Mouse (Mus musculus) megakaryocyte, embryonic 14.5 days (primary cell): ENCODE results near the gene Clk4. TPM values are rescaled to one million over a fixed set of nuclear protein-coding genes. Genes with fewer than 3 reads are reported as not detected.

ENCODE experiments used
- H3K27me3 ChIP-seq: replicated peaks from 2 replicates; pipeline ENCODE3; 2012; ENCODE audit warnings: inconsistent platforms
- H3K36me3 ChIP-seq: replicated peaks from 2 replicates; pipeline ENCODE3; 2012; ENCODE audit warnings: low read length, inconsistent platforms, mixed read lengths
- H3K4me1 ChIP-seq: 2 replicates; pipeline ENCODE4 v1.6.1; 2012; ENCODE audit warnings: inconsistent platforms
- H3K4me3 ChIP-seq: replicated peaks from 2 replicates; pipeline ENCODE3; 2012; ENCODE audit warnings: moderate library complexity, mild to moderate bottlenecking, inconsistent platforms
- H3K9me3 ChIP-seq: 2 replicates; pipeline ENCODE4 v1.6.1; 2012; ENCODE audit warnings: inconsistent platforms
- FLI1 ChIP-seq: IDR thresholded peaks from 2 replicates; pipeline ENCODE4 v1.6.1; 2012; ENCODE audit warnings: low read length, inconsistent platforms, mixed read lengths
- GATA1 ChIP-seq: IDR thresholded peaks from 3 replicates; pipeline ENCODE4 v1.6.1; 2012; ENCODE audit warnings: mixed read lengths, low read length, inconsistent platforms, borderline replicate concordance
- polyA plus RNA-seq: library from polyadenylated mRNA; stranded (reverse); fragments of >175 nt; gene quantifications from 2 replicates; pipeline ENCODE4 v1.2.3, GENCODE M21; 2012; ENCODE audit warnings: low replicate concordance; ENCODE audit not compliant: insufficient read depth

The Clk4 gene
- polyA plus RNA-seq, 1 experiment, result 2.0 TPM

GRCm38 (mm10) chr11:51264352-51264751 lies 2.8 kb downstream of the Clk4 start:
- peaks cover 2% of the 10 kb centered on the region for H3K27me3 ChIP-seq
- TF ChIP-seq GATA1, result no peak
- TF ChIP-seq FLI1, result no peak
- peaks cover 32% of the 10 kb centered on the region for H3K4me1 ChIP-seq
- no peaks in the 10 kb centered on the region for H3K9me3 ChIP-seq
- H3K4me3 ChIP-seq, result peak overlapping the region; percentile 99
- H3K36me3 ChIP-seq, result peaks cover 38% of the 10 kb centered on the region

- Histone ChIP-seq H3K4me1 (peaks cover 35% of the 10 kb centered on the region), H3K36me3 (peaks cover 48% of the 10 kb centered on the region), H3K9me3 (no peaks in the 10 kb centered on the region), H3K4me3 (peak overlapping the region; percentile 99), H3K27me3 (no peaks in the 10 kb centered on the region)
- TF ChIP-seq FLI1 (no peak), GATA1 (no peak)
Measured at GRCm38 (mm10) chr11:51265326-51265725, 3.8 kb downstream of the Clk4 start.

GRCm38 (mm10) chr11:51274418-51274817 lies 12.9 kb downstream of the Clk4 start:
- H3K4me1 ChIP-seq, result peaks cover 6% of the 10 kb centered on the region
- H3K27me3 ChIP-seq, result no peaks in the 10 kb centered on the region
- peaks cover 95% of the 10 kb centered on the region for H3K36me3 ChIP-seq
- TF ChIP-seq GATA1 (no peak), FLI1 (no peak)
- H3K9me3 ChIP-seq, result no peaks in the 10 kb centered on the region
- no peak overlapping the region for H3K4me3 ChIP-seq

GRCm38 (mm10) chr11:51289564-51290041 lies 28.1 kb downstream of the Clk4 start, which contains the start of gene Col23a1:
Col23a1 (plus strand) TSS chr11:51289920.
- TF ChIP-seq GATA1, result no peak
- no peak for TF ChIP-seq FLI1
- Histone ChIP-seq H3K27me3 (peaks cover 41% of the 10 kb centered on the region), H3K4me1 (peaks cover 35% of the 10 kb centered on the region), H3K9me3 (peaks cover 11% of the 10 kb centered on the region), H3K36me3 (peaks cover 9% of the 10 kb centered on the region), H3K4me3 (peak within 1 kb of the TSS; percentile 91)

GRCm38 (mm10) chr11:51290066-51290955 lies 28.8 kb downstream of the Clk4 start:
- TF ChIP-seq FLI1 (no peak), GATA1 (no peak)
- Histone ChIP-seq H3K4me1 (peaks cover 35% of the 10 kb centered on the region), H3K9me3 (peaks cover 18% of the 10 kb centered on the region), H3K4me3 (peak overlapping the region; percentile 91), H3K36me3 (peaks cover 4% of the 10 kb centered on the region), H3K27me3 (peaks cover 47% of the 10 kb centered on the region)

- H3K27me3 ChIP-seq, result peaks cover 63% of the 10 kb centered on the region
- TF ChIP-seq GATA1 (no peak), FLI1 (no peak)
- H3K4me1 ChIP-seq, result peaks cover 12% of the 10 kb centered on the region
- no peak overlapping the region for H3K4me3 ChIP-seq
- H3K36me3 ChIP-seq, result no peaks in the 10 kb centered on the region
- H3K9me3 ChIP-seq, result peaks cover 30% of the 10 kb centered on the region
Measured at GRCm38 (mm10) chr11:51293956-51294530, 32.5 kb downstream of the Clk4 start.

- no peak overlapping the region for H3K4me3 ChIP-seq
- H3K4me1 ChIP-seq, result peaks cover under 1% of the 10 kb centered on the region
- H3K9me3 ChIP-seq, result peaks cover 30% of the 10 kb centered on the region
- H3K27me3 ChIP-seq, result peaks cover 55% of the 10 kb centered on the region
- H3K36me3 ChIP-seq, result no peaks in the 10 kb centered on the region
- no peak for TF ChIP-seq FLI1
- no peak for TF ChIP-seq GATA1
Measured at GRCm38 (mm10) chr11:51295742-51296141, 34.2 kb downstream of the Clk4 start.

GRCm38 (mm10) chr11:51298691-51299090 lies 37.2 kb downstream of the Clk4 start:
- Histone ChIP-seq H3K36me3 (no peaks in the 10 kb centered on the region), H3K27me3 (peaks cover 34% of the 10 kb centered on the region), H3K4me1 (no peaks in the 10 kb centered on the region), H3K4me3 (no peak overlapping the region), H3K9me3 (peaks cover 21% of the 10 kb centered on the region)
- TF ChIP-seq FLI1 (no peak), GATA1 (no peak)

GRCm38 (mm10) chr11:51302396-51302795 lies 40.9 kb downstream of the Clk4 start:
- peaks cover 22% of the 10 kb centered on the region for H3K27me3 ChIP-seq
- H3K4me3 ChIP-seq, result no peak overlapping the region
- H3K4me1 ChIP-seq, result no peaks in the 10 kb centered on the region
- TF ChIP-seq FLI1, result no peak
- TF ChIP-seq GATA1, result no peak
- no peaks in the 10 kb centered on the region for H3K9me3 ChIP-seq
- no peaks in the 10 kb centered on the region for H3K36me3 ChIP-seq
